Mouse (Mus musculus): ENCODE results near the gene Cds1. TPM values are rescaled to one million over a fixed set of nuclear protein-coding genes. Genes with fewer than 3 reads are reported as not detected.
A peak's percentile ranks its signal among the peaks of the same experiment; 100 is the strongest.

Gene Cds1
- polyA plus RNA-seq, 1 experiment = 35.5 TPM

GRCm38 (mm10) chr5:101816822-101817221 is 51.9 kb downstream of the Cds1 start:
- peak; percentile 19 for DNase-seq
- TF ChIP-seq CTCF (conservative IDR thresholded peaks at IDR 0.05; ENCODE audit: insufficient read depth, insufficient read length, low read depth, low read length) (no peak), POLR2A (IDR thresholded peaks at IDR 0.05; ENCODE audit: low read depth, low read length) (no peak)
- no peak overlapping the region for H3K27ac ChIP-seq (ENCODE audit: insufficient read depth, low read depth, low read length)
- H3K36me3 ChIP-seq (ENCODE audit: control insufficient read depth, insufficient read depth, low read length) = no peaks in the 10 kb centered on the region
- H3K4me1 ChIP-seq (ENCODE audit: control insufficient read depth, insufficient read depth, low read length) = peaks cover 8% of the 10 kb centered on the region; the same call in 1 of the 2 replicates
- no peak overlapping the region for H3K4me3 ChIP-seq (ENCODE audit: insufficient read depth, low read depth, low read length)
- WGBS = 36% methylated on average over 7 of the region's 7 CpGs
- H3K27me3 ChIP-seq (replicated peaks; ENCODE audit: control insufficient read depth, insufficient read depth, low read length) = no peaks in the 10 kb centered on the region

- Histone ChIP-seq H3K27ac (ENCODE audit: insufficient read depth, low read depth, low read length) (no peak overlapping the region), H3K4me1 (ENCODE audit: control insufficient read depth, insufficient read depth, low read length) (peaks cover 8% of the 10 kb centered on the region; the same call in 1 of the 2 replicates), H3K4me3 (ENCODE audit: insufficient read depth, low read depth, low read length) (no peak overlapping the region), H3K27me3 (replicated peaks; ENCODE audit: control insufficient read depth, insufficient read depth, low read length) (no peaks in the 10 kb centered on the region), H3K36me3 (ENCODE audit: control insufficient read depth, insufficient read depth, low read length) (no peaks in the 10 kb centered on the region)
- 63% methylated on average over 10 of the region's 10 CpGs for WGBS
- TF ChIP-seq CTCF (conservative IDR thresholded peaks at IDR 0.05; ENCODE audit: insufficient read depth, insufficient read length, low read depth, low read length) (no peak), POLR2A (IDR thresholded peaks at IDR 0.05; ENCODE audit: low read depth, low read length) (no peak)
- DNase-seq = no peak
Measured at GRCm38 (mm10) chr5:101819216-101819615, 54.3 kb downstream of the Cds1 start.

- peak; percentile 25 for DNase-seq
- WGBS = 35% methylated on average over 7 of the region's 7 CpGs
Measured at GRCm38 (mm10) chr5:101819844-101820243, 54.9 kb downstream of the Cds1 start.

GRCm38 (mm10) chr5:101821052-101821451 is 56.1 kb downstream of the Cds1 start:
- no peak overlapping the region; the same call in 1 of the 2 replicates for H3K27ac ChIP-seq (ENCODE audit: insufficient read depth, low read depth, low read length)

More at GRCm38 (mm10) chr5:101819844-101820243, 54.9 kb downstream of the Cds1 start:
- no peaks in the 10 kb centered on the region for H3K27me3 ChIP-seq (replicated peaks; ENCODE audit: control insufficient read depth, insufficient read depth, low read length)
- no peak overlapping the region for H3K27ac ChIP-seq (ENCODE audit: insufficient read depth, low read depth, low read length)
- TF ChIP-seq POLR2A (IDR thresholded peaks at IDR 0.05; ENCODE audit: low read depth, low read length) (no peak), CTCF (conservative IDR thresholded peaks at IDR 0.05; ENCODE audit: insufficient read depth, insufficient read length, low read depth, low read length) (no peak)
- H3K4me3 ChIP-seq (ENCODE audit: insufficient read depth, low read depth, low read length) = no peak overlapping the region
- no peaks in the 10 kb centered on the region for H3K36me3 ChIP-seq (ENCODE audit: control insufficient read depth, insufficient read depth, low read length)
- peaks cover 8% of the 10 kb centered on the region; the same call in 1 of the 2 replicates for H3K4me1 ChIP-seq (ENCODE audit: control insufficient read depth, insufficient read depth, low read length)

GRCm38 (mm10) chr5:101821491-101822310 is 56.8 kb downstream of the Cds1 start:
- 40% methylated on average over 17 of the region's 17 CpGs for WGBS

More at GRCm38 (mm10) chr5:101821052-101821451, 56.1 kb downstream of the Cds1 start:
- Histone ChIP-seq H3K36me3 (ENCODE audit: control insufficient read depth, insufficient read depth, low read length) (no peaks in the 10 kb centered on the region), H3K4me3 (ENCODE audit: insufficient read depth, low read depth, low read length) (no peak overlapping the region), H3K27me3 (replicated peaks; ENCODE audit: control insufficient read depth, insufficient read depth, low read length) (no peaks in the 10 kb centered on the region), H3K4me1 (ENCODE audit: control insufficient read depth, insufficient read depth, low read length) (peaks cover 8% of the 10 kb centered on the region; the same call in 1 of the 2 replicates)
- TF ChIP-seq POLR2A (IDR thresholded peaks at IDR 0.05; ENCODE audit: low read depth, low read length) (no peak), CTCF (conservative IDR thresholded peaks at IDR 0.05; ENCODE audit: insufficient read depth, insufficient read length, low read depth, low read length) (no peak)
- WGBS = 49% methylated on average over 8 of the region's 8 CpGs
- peak; percentile 59 for DNase-seq

GRCm38 (mm10) chr5:101822311-101822670 is 57.4 kb downstream of the Cds1 start:
- WGBS = 72% methylated on average over 6 of the region's 6 CpGs
- no peak overlapping the region for H3K27ac ChIP-seq (ENCODE audit: insufficient read depth, low read depth, low read length)
- H3K4me1 ChIP-seq (ENCODE audit: control insufficient read depth, insufficient read depth, low read length) = peaks cover 8% of the 10 kb centered on the region; the same call in 1 of the 2 replicates
- no peaks in the 10 kb centered on the region for H3K36me3 ChIP-seq (ENCODE audit: control insufficient read depth, insufficient read depth, low read length)
- H3K4me3 ChIP-seq (ENCODE audit: insufficient read depth, low read depth, low read length) = no peak overlapping the region
- no peaks in the 10 kb centered on the region for H3K27me3 ChIP-seq (replicated peaks; ENCODE audit: control insufficient read depth, insufficient read depth, low read length)
- TF ChIP-seq CTCF (conservative IDR thresholded peaks at IDR 0.05; ENCODE audit: insufficient read depth, insufficient read length, low read depth, low read length) (no peak), POLR2A (IDR thresholded peaks at IDR 0.05; ENCODE audit: low read depth, low read length) (no peak)
- no peak for DNase-seq

More at GRCm38 (mm10) chr5:101821491-101822310, 56.8 kb downstream of the Cds1 start:
- H3K4me3 ChIP-seq (ENCODE audit: insufficient read depth, low read depth, low read length) = no peak overlapping the region
- no peak overlapping the region; the same call in 1 of the 2 replicates for H3K27ac ChIP-seq (ENCODE audit: insufficient read depth, low read depth, low read length)
- TF ChIP-seq CTCF (conservative IDR thresholded peaks at IDR 0.05; ENCODE audit: insufficient read depth, insufficient read length, low read depth, low read length) (no peak), POLR2A (IDR thresholded peaks at IDR 0.05; ENCODE audit: low read depth, low read length) (no peak)
- DNase-seq = peak; percentile 51
- H3K36me3 ChIP-seq (ENCODE audit: control insufficient read depth, insufficient read depth, low read length) = no peaks in the 10 kb centered on the region
- H3K27me3 ChIP-seq (replicated peaks; ENCODE audit: control insufficient read depth, insufficient read depth, low read length) = no peaks in the 10 kb centered on the region
- peaks cover 8% of the 10 kb centered on the region; the same call in 1 of the 2 replicates for H3K4me1 ChIP-seq (ENCODE audit: control insufficient read depth, insufficient read depth, low read length)
